Mouse (Mus musculus) left cerebral cortex, adult 2 months (tissue): ENCODE measurements around the gene Slc31a1. TPM values are rescaled to one million over a fixed set of nuclear protein-coding genes. Genes with fewer than 3 reads are reported as not detected.

ENCODE experiments used
- DNase-seq, 2 experiments: peaks; one replicate each; pipeline ENCODE4 v3.0.0; 2021 to 2022; ENCODE audit warnings: low spot score in 2 of 2, mixed read lengths in 1 of 2; ENCODE audit errors: extremely low spot score in 1 of 2
- H3K27ac ChIP-seq: fragments of 200-600 bp; 2 replicates; pipeline ENCODE4 v1.8.1; 2022
- H3K4me3 ChIP-seq: fragments of 200-600 bp; 2 replicates; pipeline ENCODE4 v1.8.1; 2022
- CTCF ChIP-seq: fragments of 200-600 bp; IDR thresholded peaks from 2 replicates; pipeline ENCODE4 v1.8.1; 2022; ENCODE audit warnings: antibody characterized with exemption, mild to moderate bottlenecking, moderate library complexity
- intact Hi-C: fragments of 180-260 bp; cut with DNase I; formaldehyde crosslinking; loops from one replicate; pipeline ENCODE4 v1.15.1; 2025
- long read RNA-seq, 2 experiments: library from polyadenylated mRNA; stranded (forward); transcript quantifications; one replicate each; pipeline ENCODE4 v2.0.0; 2021; ENCODE audit warnings: borderline mapping rate in 2 of 2
- total RNA-seq, 2 experiments: library from RNA; stranded (reverse); gene quantifications; 2 replicates each; pipeline ENCODE4 v1.2.3; 2021

The Slc31a1 gene
- total RNA-seq = 10 to 100 TPM; 11.8 to 12.9 TPM
- long read RNA-seq, experiment 1, transcript Slc31a1-201 (5 exons, 3,718 nt) = major isoform, 35 of 39 reads
- long read RNA-seq, experiment 1, partial matches to known transcripts = 3 of 39 reads
- long read RNA-seq, experiment 1, other reads (novel, unspliced or antisense) = 1 of 39 reads
- long read RNA-seq, experiment 2, transcript Slc31a1-201 (5 exons, 3,718 nt) = major isoform, 33 of 35 reads
- long read RNA-seq, experiment 2, partial matches to known transcripts = 1 of 35 reads
- long read RNA-seq, experiment 2, other reads (novel, unspliced or antisense) = 1 of 35 reads

- DNase-seq = peak; percentile 96 to 97
- peak within 1 kb of the TSS; percentile 93 for H3K27ac ChIP-seq
- peak within 1 kb of the TSS; percentile 75 for H3K4me3 ChIP-seq
- TF ChIP-seq CTCF = no peak
- intact Hi-C loops = loop anchor here (2.0 kb wide), 1 partner anchor 49 kb away; the partner anchor contains the start of genes Cdc26 and Prpf4
Observed at GRCm38 (mm10) chr4:62360088-62360804, at the start of gene Slc31a1, which contains the start of gene Fkbp15. Gene Slc31a1 (plus strand): TSS chr4:62360727. Gene Fkbp15 (minus strand): TSS chr4:62360548.

GRCm38 (mm10) chr4:62312821-62313220 lies 47.7 kb upstream of the Slc31a1 start:
- intact Hi-C loops = no loop called here
- TF ChIP-seq CTCF = no peak
- no peak for DNase-seq
- H3K27ac ChIP-seq = no peak overlapping the region
- H3K4me3 ChIP-seq = no peak overlapping the region

- H3K4me3 ChIP-seq = no peak overlapping the region
- H3K27ac ChIP-seq = no peak overlapping the region
Observed at GRCm38 (mm10) chr4:62313641-62314211, 46.8 kb upstream of the Slc31a1 start.

GRCm38 (mm10) chr4:62314516-62314915 lies 46.0 kb upstream of the Slc31a1 start:
- Histone ChIP-seq H3K4me3 (no peak overlapping the region), H3K27ac (no peak overlapping the region)
- intact Hi-C loops = no loop called here
- TF ChIP-seq CTCF = no peak
- DNase-seq = no peak

More at GRCm38 (mm10) chr4:62313641-62314211, 46.8 kb upstream of the Slc31a1 start:
- no peak for TF ChIP-seq CTCF
- no peak for DNase-seq
- intact Hi-C loops = no loop called here

GRCm38 (mm10) chr4:62316456-62316855 lies 44.1 kb upstream of the Slc31a1 start:
- DNase-seq = no peak
- TF ChIP-seq CTCF = no peak
- intact Hi-C loops = no loop called here
- Histone ChIP-seq H3K4me3 (no peak overlapping the region), H3K27ac (no peak overlapping the region)

GRCm38 (mm10) chr4:62318294-62318693 lies 42.2 kb upstream of the Slc31a1 start:
- DNase-seq = no peak
- intact Hi-C loops = no loop called here
- no peak for TF ChIP-seq CTCF
- Histone ChIP-seq H3K27ac (no peak overlapping the region), H3K4me3 (no peak overlapping the region)

- no peak overlapping the region for H3K4me3 ChIP-seq
- intact Hi-C loops = no loop called here
- TF ChIP-seq CTCF = no peak
- H3K27ac ChIP-seq = no peak overlapping the region
- DNase-seq = no peak
Observed at GRCm38 (mm10) chr4:62322684-62323083, 37.8 kb upstream of the Slc31a1 start.

- intact Hi-C loops = no loop called here
- DNase-seq = no peak
- TF ChIP-seq CTCF = no peak
- Histone ChIP-seq H3K4me3 (no peak overlapping the region), H3K27ac (no peak overlapping the region)
Observed at GRCm38 (mm10) chr4:62326111-62326510, 34.4 kb upstream of the Slc31a1 start.

GRCm38 (mm10) chr4:62328941-62329660 lies 31.4 kb upstream of the Slc31a1 start:
- H3K4me3 ChIP-seq = no peak overlapping the region
- no peak for TF ChIP-seq CTCF
- no peak overlapping the region for H3K27ac ChIP-seq
- no peak for DNase-seq
- intact Hi-C loops = no loop called here

GRCm38 (mm10) chr4:62331977-62332376 lies 28.6 kb upstream of the Slc31a1 start:
- DNase-seq = no peak
- no peak; the same call in 1 of the 2 replicates for TF ChIP-seq CTCF
- H3K27ac ChIP-seq = no peak overlapping the region
- H3K4me3 ChIP-seq = no peak overlapping the region
- intact Hi-C loops = no loop called here

GRCm38 (mm10) chr4:62338536-62338935 lies 22.0 kb upstream of the Slc31a1 start:
- TF ChIP-seq CTCF = no peak
- Histone ChIP-seq H3K4me3 (no peak overlapping the region), H3K27ac (no peak overlapping the region)
- intact Hi-C loops = no loop called here
- no peak for DNase-seq
